Mouse (Mus musculus) MEL (cell line): ENCODE results near the gene Efhd2.

Experiments
- BHLHE40 ChIP-seq: IDR thresholded peaks from 2 replicates; pipeline ENCODE4 v1.6.1; 2012; ENCODE audit warnings: low read depth, mild to moderate bottlenecking, inconsistent platforms, low read length, improper control_type of control experiment, borderline replicate concordance
- CTCF ChIP-seq, 3 experiments: IDR thresholded peaks in 2 of 3; conservative IDR thresholded peaks in 1 of 3; 2 replicates each; pipeline ENCODE4 v1.5.1; 2011 to 2012; ENCODE audit warnings: low read length in 3 of 3, low read depth in 2 of 3, mild to moderate bottlenecking in 2 of 3, improper control_type of control experiment in 1 of 3, inconsistent platforms in 1 of 3, mixed read lengths in 1 of 3, moderate library complexity in 1 of 3; ENCODE audit not compliant: control insufficient read depth in 1 of 3, insufficient read depth in 1 of 3, poor library complexity in 1 of 3, severe bottlenecking in 1 of 3
- EP300 ChIP-seq, 2 experiments: IDR thresholded peaks; 2 replicates each; pipeline ENCODE4 v1.6.1; 2011; ENCODE audit warnings: improper control_type of control experiment in 2 of 2, low read length in 2 of 2, low read depth in 1 of 2, mild to moderate bottlenecking in 1 of 2
- ETS1 ChIP-seq: IDR thresholded peaks from 2 replicates; pipeline ENCODE4 v1.6.1; 2012; ENCODE audit warnings: low read depth, mild to moderate bottlenecking, inconsistent platforms, low read length, improper control_type of control experiment, moderate library complexity
- MXI1 ChIP-seq: IDR thresholded peaks from 2 replicates; pipeline ENCODE4 v1.6.1; 2011; ENCODE audit warnings: mild to moderate bottlenecking, low read depth, low read length, improper control_type of control experiment
- NELFE ChIP-seq: IDR thresholded peaks from 2 replicates; pipeline ENCODE4 v1.6.1; 2011; ENCODE audit warnings: low read depth, low read length, improper control_type of control experiment
- POLR2A ChIP-seq, 2 experiments: IDR thresholded peaks; 2 replicates each; pipeline ENCODE4 v1.6.1; 2011 to 2012; ENCODE audit warnings: low read length in 2 of 2, mild to moderate bottlenecking in 2 of 2, control low read depth in 1 of 2, improper control_type of control experiment in 1 of 2, low read depth in 1 of 2, moderate library complexity in 1 of 2; ENCODE audit not compliant: control insufficient read depth in 1 of 2, insufficient read depth in 1 of 2, poor library complexity in 1 of 2
- POLR2AphosphoS2 ChIP-seq: IDR thresholded peaks from 2 replicates; pipeline ENCODE4 v1.6.1; 2011; ENCODE audit warnings: low read length, improper control_type of control experiment
- TAL1 ChIP-seq: IDR thresholded peaks from 2 replicates; pipeline ENCODE4 v1.6.1; 2012; ENCODE audit warnings: mild to moderate bottlenecking, inconsistent platforms, low read length, moderate library complexity, mixed read lengths
- USF2 ChIP-seq, 2 experiments: IDR thresholded peaks; 2 replicates each; pipeline ENCODE4 v1.6.1; 2011 to 2012; ENCODE audit warnings: improper control_type of control experiment in 2 of 2, low read length in 2 of 2, borderline replicate concordance in 1 of 2, inconsistent platforms in 1 of 2, low read depth in 1 of 2, mild to moderate bottlenecking in 1 of 2; ENCODE audit not compliant: insufficient read depth in 1 of 2
- ZNF384 ChIP-seq: IDR thresholded peaks from 2 replicates; pipeline ENCODE4 v1.6.1; 2012; ENCODE audit warnings: low read depth, mild to moderate bottlenecking, inconsistent platforms, low read length, improper control_type of control experiment

- TF ChIP-seq USF2 (IDR thresholded peaks at IDR 0.05; ENCODE audit: borderline replicate concordance in 1 of 2, insufficient read depth in 1 of 2, low read depth in 1 of 2, low read length in 2 of 2) = no peak
- no peak for TF ChIP-seq BHLHE40
- no peak for TF ChIP-seq POLR2AphosphoS2
- no peak for TF ChIP-seq MXI1
- TF ChIP-seq EP300 (IDR thresholded peaks at IDR 0.05; ENCODE audit: low read depth in 1 of 2, low read length in 2 of 2) = no peak
- no peak for TF ChIP-seq CTCF (IDR thresholded peaks at IDR 0.05 in 2 of 3, conservative IDR thresholded peaks at IDR 0.05 in 1 of 3; ENCODE audit: control insufficient read depth in 1 of 3, insufficient read depth in 1 of 3, low read depth in 2 of 3, low read length in 3 of 3, poor library complexity in 1 of 3, severe bottlenecking in 1 of 3)
- TF ChIP-seq ZNF384 = no peak
- TF ChIP-seq ETS1 = no peak
- no peak for TF ChIP-seq NELFE
- TF ChIP-seq TAL1 = no peak
- no peak for TF ChIP-seq POLR2A (IDR thresholded peaks at IDR 0.05; ENCODE audit: control insufficient read depth in 1 of 2, insufficient read depth in 1 of 2, low read depth in 1 of 2, low read length in 2 of 2, poor library complexity in 1 of 2)
These were observed 51.7 kb downstream of the Efhd2 start for GRCm38 (mm10) chr4:141822979-141823378.
